Mouse (Mus musculus) T-helper 2 cell (primary cell): ENCODE results near the gene Mdfi.

Experiments
- in situ Hi-C: fragments of 300-600 bp; cut with MboI, MseI; formaldehyde crosslinking; loops from one replicate; pipeline ENCODE4 v1.15.1; 2025; ENCODE audit warnings: high pct_unique_total_duplicates

The Mdfi gene

GRCm38 (mm10) chr17:47847985-47848384 is 13.5 kb upstream of the Mdfi start:
- in situ Hi-C loops = no loop called here

DNA sequence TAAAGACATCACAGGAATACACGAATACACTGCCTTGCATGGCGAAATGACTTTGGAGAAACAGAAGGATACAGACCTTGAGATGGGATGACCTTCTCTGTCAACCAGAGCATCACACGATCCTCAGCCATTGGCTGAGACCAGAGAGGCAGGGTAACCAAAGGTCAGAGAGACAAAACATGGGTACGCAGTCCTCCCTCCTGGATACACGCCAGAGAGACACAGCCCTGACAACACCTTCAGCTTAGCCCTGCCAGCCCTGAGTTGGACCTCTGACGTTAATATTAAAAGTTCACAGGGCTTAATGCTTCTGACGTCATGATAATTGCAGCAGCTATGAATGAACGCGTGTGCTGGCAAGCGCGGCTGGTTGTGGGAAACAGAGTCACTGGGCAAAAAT is 11.1 kb upstream of the Mdfi start:
- in situ Hi-C loops = no loop called here

GRCm38 (mm10) chr17:47843465-47843864 is 9.0 kb upstream of the Mdfi start:
- in situ Hi-C loops = no loop called here

DNA sequence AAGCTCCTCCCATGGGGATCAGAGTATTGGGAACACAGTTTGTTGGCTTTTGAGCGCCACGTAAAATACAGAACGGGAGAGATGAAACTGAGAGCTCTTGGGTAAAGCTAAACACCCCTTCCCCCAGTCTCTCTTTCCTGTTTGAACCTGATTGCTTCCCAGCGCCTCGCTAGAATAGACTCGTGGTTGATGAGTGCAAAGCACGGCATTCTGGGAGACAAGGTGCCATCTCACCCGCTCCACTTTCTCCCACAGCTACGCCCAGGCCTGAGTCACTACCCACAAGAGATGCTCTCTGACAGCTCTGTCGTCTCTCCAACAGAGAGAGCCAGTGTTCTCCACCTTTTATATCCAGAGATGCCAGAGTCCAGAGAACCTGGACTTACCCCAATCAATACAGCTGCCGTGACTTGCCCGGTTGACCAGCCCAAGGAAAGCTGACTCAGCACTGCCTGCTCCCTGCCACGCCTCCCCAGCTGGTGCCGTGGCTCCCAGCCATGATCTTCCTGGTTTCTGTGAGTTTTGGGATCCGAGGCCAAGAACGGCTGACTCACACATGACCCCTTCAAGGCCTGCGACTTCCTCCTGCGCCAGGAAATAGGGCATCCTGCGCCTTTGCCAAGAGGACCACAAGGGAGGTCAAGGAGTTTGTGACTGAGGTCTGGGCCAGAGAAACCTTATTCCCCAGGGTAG is 7.6 kb upstream of the Mdfi start:
- in situ Hi-C loops = no loop called here

GRCm38 (mm10) chr17:47841521-47841920 is 7.0 kb upstream of the Mdfi start:
- in situ Hi-C loops = no loop called here

- in situ Hi-C loops = no loop called here
Measured at GRCm38 (mm10) chr17:47837808-47838207, 3.3 kb upstream of the Mdfi start.

DNA sequence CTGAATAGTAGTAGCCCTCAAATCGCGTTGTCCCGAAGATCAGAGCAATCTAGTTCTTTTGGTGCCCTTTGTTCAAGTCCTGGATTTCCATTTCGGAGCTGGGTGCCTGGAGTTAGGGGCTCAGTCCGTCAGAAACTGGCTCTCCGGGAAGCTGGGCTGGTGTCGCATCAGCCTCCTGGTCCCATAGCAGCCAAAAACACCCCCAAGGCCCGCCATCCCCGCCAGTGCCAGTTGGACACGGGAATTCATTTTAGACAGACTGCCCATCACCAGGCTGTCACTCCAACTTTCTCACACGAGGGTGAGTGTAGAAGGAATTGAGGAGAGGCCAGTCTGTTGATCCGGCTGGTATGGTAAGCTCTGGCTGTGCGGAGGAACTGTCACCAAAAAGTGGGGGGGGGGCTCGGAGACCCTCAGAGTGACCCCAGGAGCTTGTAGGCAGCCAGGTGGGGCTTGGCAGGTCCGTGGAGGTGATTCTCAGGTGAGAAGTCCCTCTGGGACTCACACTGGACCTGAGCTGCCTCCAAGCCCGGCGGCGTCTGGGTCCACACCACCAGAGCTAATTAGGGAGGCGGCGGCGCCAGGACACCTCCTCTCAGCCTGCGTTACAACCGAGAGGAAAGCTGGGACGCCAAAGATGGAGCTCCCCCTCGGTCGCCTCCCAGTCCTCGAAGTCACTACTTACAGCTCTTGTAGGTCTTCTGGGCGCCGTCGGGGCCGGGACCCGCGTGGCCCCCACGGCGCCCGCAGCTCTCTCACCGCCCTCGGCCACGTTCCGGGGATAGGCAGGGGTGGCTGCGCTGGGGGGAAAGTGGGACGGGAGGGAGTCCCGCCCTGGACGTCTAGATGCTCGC is 636 bp downstream of the Mdfi start:
- in situ Hi-C loops = no loop called here

DNA sequence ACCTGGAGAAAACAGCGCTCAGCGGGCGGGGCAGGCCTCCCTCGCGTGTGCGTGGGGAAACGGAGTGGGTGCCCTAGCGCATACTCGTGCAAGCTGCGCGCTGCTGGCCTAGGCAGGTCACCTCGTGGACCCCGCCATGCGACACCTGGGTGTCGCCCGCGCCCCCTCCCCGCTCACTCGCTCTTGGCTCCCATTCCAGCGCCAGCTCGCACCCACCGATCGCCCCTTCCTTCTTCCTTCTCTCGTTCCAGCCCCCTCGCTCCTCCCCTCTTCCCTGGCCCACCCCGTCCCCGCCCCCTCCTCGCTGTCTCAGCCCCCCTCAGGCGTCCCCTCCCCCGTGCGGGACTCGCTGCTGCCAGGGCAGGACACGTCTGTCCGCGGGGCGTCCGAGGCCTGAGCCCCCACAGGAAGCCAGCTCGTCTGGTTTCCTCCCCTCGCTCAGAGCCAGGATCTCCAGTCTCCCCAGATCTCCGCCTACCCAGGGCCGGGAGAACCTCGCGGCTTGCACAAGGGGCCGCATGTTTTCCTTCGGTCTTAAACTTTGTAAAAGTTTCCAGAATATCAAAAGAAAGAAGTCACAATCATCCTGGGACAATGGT is 1.4 kb downstream of the Mdfi start:
- in situ Hi-C loops = no loop called here

GRCm38 (mm10) chr17:47832501-47833028 is 1.9 kb downstream of the Mdfi start:
- in situ Hi-C loops = no loop called here

DNA sequence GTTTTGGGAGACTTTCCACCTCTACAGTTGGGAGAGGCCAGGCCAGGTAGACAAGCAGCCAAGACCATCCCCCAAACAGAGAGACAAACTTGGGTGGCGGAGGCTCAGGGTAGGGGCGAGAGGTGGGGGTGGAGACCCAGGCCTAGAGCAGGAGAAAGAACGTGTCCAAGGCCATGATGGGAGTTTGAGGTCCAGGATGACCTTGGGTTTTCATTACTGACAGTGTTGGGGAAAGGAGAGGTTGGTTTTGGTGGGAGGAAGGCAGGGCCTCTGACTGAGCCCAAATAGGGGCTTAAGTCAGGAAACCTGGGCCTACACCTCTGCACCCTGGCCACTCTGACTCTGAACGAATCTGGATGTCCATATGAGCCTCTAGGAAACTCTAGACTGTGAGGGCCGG is 2.7 kb downstream of the Mdfi start:
- in situ Hi-C loops = no loop called here

GRCm38 (mm10) chr17:47831161-47831560 is 3.3 kb downstream of the Mdfi start:
- in situ Hi-C loops = no loop called here

DNA sequence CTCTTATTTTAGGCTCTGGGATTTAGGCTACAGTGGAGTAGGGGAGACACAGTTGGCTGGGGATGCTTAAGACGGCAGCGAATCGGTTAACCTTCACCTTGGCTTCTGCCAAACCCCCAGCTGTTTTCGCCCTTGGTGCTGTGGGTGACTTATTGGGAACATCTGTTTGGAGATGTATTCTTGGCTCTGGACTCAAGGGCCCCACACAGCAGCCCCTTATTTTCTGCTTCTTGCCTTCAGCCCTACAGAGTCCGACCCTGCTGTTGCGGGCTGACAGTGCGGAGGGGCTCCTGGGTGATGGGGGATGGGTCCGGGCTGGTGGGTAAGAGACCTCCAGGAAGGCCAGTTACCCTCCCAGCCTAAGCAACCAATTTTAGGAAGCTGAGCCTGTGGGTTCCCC is 13.2 kb downstream of the Mdfi start:
- in situ Hi-C loops = no loop called here

GRCm38 (mm10) chr17:47818038-47818725 is 16.3 kb downstream of the Mdfi start:
- in situ Hi-C loops = loop anchor here (10.0 kb wide), 1 partner anchor 1107 kb away; no protein-coding TSS in a partner anchor

DNA sequence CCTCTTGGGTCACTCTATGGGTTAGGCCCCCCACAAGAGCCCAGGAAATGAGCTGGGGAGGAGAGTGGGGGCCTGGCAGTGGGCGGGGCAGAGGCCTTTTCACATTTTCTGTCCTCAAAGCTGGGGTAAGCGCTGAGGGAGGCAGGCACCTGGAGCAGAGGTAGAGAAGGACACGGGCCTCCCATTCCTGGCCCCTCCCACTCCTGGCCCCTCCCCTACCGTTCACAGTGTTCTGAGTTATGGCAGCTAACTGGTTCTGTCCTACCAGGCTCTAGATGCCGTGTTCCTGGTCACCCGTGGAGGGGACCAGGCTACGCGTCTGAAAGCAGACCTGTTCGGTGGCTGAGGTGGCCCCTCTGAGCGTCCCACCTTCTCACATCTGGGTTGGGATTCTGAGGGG is 19.0 kb downstream of the Mdfi start:
- in situ Hi-C loops = loop anchor here (10.0 kb wide), 1 partner anchor 1109 kb away; no protein-coding TSS in a partner anchor

DNA sequence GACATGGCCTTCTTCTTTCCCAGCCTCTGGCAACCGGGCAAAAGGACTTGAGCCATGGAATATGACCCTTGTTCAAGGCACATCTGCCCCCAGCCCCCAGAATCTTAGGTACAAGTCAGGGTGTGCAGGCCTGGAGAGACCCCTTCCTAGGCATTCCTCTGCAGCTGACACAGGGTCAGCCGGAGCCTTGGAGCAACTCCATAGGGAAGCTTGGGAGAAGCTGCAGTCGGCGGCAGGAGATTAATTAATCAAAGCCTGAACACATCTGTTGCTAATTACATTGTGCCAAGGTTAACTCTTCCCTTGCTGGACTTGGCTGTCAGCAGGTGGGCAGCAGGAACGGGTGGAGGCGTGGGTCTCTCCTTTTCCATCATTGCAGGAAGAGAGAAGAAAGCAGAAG is 20.0 kb downstream of the Mdfi start:
- in situ Hi-C loops = loop anchor here (10.0 kb wide), 1 partner anchor 1110 kb away; no protein-coding TSS in a partner anchor

- in situ Hi-C loops = loop anchor here (10.0 kb wide), 1 partner anchor 1111 kb away; no protein-coding TSS in a partner anchor
Measured at GRCm38 (mm10) chr17:47813616-47814015, 20.9 kb downstream of the Mdfi start.

DNA sequence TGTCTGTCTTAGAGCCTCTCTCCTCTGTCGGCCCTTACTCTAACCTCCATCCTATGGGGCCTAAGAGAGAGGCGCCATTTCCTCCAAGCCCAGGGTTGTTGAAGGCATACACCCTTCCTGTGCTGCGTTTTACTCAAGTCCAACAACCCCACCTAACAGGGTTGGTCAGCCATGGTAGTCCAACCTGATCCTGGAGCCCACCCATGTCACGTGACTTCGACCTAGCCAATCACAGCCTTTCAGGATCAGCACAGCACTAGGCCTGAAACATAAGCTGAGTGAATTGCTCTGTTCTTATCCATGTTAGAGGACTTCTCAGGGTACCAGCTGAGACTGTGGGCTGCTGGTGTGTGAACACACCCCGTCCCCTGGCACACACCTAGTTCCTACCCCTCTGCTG is 22.3 kb downstream of the Mdfi start:
- in situ Hi-C loops = loop anchor here (10.0 kb wide), 1 partner anchor 1113 kb away; no protein-coding TSS in a partner anchor

- in situ Hi-C loops = loop anchor here (10.0 kb wide), 1 partner anchor 1113 kb away; no protein-coding TSS in a partner anchor
Measured at GRCm38 (mm10) chr17:47811265-47811800, 23.2 kb downstream of the Mdfi start.

- in situ Hi-C loops = no loop called here
Measured at GRCm38 (mm10) chr17:47806230-47806629, 28.3 kb downstream of the Mdfi start.

DNA sequence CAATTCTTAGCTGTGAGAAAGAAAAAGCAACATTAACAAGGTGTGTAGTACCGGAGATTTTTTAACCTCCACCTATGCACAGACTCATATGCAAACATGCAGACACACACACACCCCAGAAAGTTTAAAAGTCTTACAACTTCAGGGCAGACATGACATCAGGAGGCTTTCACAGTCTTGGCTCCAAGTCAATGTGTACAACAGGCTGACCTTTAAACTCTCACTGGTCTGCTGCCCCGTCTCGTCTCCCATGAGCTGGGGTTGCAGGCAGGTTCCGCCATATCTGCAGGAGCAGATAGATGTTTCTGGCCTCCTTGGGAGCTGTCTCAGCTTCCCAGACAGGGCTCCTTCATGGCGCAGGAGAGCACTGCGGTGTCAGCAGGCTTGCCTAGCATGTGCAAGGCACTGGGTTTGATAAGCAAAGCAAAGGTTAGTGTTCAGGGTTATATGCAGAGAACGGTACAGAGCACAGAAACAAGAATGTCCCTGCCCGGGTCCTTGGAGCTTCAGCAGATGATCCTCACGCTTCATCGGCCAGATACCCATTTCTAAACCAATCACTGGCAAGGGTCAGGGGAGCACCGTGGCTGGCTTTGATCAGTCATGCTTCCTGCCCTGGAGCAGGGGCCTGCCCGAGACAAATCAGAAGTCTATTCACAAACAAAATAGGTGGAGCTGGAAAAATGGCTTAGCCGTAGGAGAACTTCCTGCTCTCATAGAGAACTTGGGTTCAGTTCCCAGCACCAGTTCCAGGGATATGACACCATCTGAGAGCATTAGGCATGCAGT is 29.2 kb downstream of the Mdfi start:
- in situ Hi-C loops = no loop called here
